Mouse (Mus musculus) G1E-ER4 (cell line): ENCODE data around the gene Erc2. TPM values are rescaled to one million over a fixed set of nuclear protein-coding genes. Genes with fewer than 3 reads are reported as not detected.

Experiments used
- GATA1 ChIP-seq: IDR thresholded peaks from one replicate; pipeline ENCODE4 v1.8.0; 2012; ENCODE audit warnings: low read length, inconsistent platforms
- polyA plus RNA-seq: library from polyadenylated mRNA; stranded (reverse); fragments of >175 nt; gene quantifications from 2 replicates; pipeline ENCODE4 v1.2.3, GENCODE M21; 2012

The Erc2 gene
- polyA plus RNA-seq, 1 experiment, result not detected

DNA sequence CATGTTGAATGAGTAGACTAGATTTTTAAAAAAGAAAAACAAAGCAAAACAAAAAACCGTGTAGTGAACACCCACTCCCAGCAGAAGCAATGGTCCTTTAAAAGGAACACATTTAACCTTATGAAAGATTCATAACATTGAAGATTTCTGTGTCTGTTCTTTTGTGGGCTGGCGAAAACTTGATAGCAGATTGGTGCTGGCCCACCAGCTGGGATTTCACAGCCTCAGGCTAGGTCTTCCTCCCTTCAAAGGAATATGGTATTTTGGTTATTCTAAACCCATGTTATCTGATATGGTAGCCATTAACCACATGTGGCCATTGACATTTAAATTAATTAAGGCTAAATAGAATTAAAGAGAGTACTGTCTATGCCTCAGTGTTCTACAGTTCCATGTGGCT, 205.9 kb downstream of the Erc2 start:
- TF ChIP-seq GATA1, result no peak

DNA sequence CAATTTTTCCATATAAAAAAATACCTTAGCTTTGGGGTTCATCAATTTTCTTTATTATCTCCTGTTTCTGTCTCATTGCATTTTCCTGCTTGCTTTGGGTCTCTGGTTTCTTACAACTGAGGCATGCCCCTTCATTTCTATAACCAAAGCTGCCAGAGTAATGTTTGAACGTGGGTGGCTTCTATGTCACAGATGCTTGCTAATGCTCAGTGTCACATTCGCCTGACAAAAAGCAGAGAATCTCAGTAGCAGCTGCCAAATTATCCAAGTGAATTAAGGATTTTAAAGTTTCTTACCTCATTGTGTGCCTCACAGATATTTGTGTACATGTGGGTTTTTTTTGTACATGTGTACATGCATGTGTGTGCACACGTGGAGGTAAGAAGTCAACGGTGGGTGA, 210.0 kb downstream of the Erc2 start:
- no peak for TF ChIP-seq GATA1

GRCm38 (mm10) chr14:27835351-27835750, 213.1 kb downstream of the Erc2 start:
- no peak for TF ChIP-seq GATA1

DNA sequence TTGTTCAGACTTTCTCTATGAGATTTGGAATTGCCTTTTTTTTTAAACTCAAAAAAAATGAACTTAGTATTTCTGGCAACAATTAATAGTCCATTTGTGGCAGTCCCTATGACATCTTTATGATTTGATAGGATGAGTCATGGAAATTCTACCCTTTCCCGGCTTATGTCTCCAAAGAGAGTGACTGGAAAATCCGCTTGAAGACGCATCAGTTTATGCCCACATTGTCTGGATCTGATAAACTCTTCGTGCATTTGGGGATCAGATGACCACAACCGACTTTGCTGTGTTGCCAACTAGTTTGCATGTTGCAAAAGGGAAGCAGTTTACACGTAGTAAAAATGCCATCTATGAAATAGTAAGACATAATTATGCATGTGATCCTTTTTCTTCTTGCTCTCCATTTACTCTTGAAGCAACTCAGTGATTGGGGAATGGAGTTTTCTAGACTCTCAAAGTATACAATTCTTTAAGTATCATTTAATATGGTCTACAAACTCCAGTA, 215.4 kb downstream of the Erc2 start:
- TF ChIP-seq GATA1, result no peak

- TF ChIP-seq GATA1, result no peak
Measured at GRCm38 (mm10) chr14:27840120-27840519, 217.9 kb downstream of the Erc2 start.

- no peak for TF ChIP-seq GATA1
Measured at GRCm38 (mm10) chr14:27846875-27847274, 224.6 kb downstream of the Erc2 start.

- no peak for TF ChIP-seq GATA1
Measured at GRCm38 (mm10) chr14:27847291-27847690, 225.1 kb downstream of the Erc2 start.

- no peak for TF ChIP-seq GATA1
Measured at GRCm38 (mm10) chr14:27851231-27851630, 229.0 kb downstream of the Erc2 start.

DNA sequence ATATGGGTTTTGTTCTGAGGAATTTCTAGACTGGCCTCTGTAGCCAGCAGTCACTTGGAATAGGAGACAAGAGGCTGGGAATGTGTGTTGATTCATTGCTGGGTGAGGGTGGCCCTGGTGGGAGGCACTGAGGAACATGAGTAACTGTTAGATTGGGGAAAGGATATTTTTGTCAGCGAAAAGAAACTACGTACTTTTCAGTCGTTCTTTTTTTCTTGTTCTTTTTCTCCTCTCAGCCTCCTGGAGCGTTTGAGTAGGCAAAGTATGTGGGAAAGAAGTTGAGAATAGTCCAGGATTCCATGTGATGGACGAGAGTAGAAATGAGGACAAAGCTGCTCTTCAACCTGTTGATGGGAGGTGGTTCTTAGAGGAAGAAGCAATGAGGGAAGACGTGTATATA, 230.4 kb downstream of the Erc2 start:
- no peak for TF ChIP-seq GATA1

DNA sequence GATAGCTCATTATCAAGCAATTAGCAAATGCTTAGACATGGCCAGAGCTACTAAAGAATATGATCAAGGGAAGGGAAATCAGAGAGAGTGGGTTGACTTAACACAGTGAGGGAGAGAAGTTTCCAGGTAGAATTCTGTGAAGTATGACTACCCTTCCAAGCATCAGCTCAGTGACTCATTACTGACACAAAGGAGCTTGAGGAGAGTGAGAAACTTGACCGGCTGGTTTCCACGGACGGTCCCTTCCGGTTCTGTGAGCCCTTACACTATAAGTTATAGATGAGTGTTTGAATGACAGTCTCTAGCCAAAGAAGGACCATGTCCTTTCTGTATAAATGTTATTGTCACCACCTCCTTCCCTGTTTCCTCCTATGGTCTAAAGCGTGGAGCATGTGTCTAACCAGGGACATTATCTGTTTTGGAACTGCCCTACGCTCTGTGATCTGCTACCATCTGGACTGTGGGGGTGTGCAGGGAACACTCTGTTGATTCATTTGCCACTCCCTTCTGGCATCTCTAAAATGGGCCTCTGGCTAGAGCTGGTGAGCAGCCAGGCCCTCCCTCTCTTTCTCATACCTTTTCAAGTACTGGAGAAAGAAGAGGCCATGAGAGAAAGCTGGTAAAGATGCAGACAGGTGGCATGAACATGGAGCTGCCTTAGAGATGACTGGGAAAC, 238.3 kb downstream of the Erc2 start:
- TF ChIP-seq GATA1, result no peak

DNA sequence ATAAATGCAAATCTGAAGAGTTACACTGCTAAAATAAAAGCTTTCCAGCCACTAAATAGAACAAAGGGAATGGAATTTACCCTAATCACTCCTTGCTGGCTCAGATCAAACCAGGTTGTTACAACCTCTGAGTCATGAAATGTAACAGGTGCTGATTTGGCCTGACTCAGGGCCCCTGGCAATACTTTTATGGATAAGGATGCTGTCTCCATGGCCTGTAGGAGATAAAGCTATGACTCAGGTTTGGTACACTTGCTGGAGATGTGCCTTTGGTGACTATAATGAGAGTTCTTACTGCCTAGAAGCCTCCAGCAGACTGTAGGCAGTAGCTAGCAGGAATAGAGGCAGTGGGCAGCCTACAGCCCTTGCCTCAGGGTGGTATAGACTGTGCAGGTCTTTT, 240.1 kb downstream of the Erc2 start:
- no peak for TF ChIP-seq GATA1

GRCm38 (mm10) chr14:27867386-27867785, 245.2 kb downstream of the Erc2 start:
- TF ChIP-seq GATA1, result no peak

GRCm38 (mm10) chr14:27873619-27874018, 251.4 kb downstream of the Erc2 start:
- TF ChIP-seq GATA1, result no peak

GRCm38 (mm10) chr14:27875991-27876411, 253.8 kb downstream of the Erc2 start:
- TF ChIP-seq GATA1, result no peak

- no peak for TF ChIP-seq GATA1
Measured at GRCm38 (mm10) chr14:27881972-27882371, 259.7 kb downstream of the Erc2 start.

GRCm38 (mm10) chr14:27887488-27887887, 265.3 kb downstream of the Erc2 start:
- TF ChIP-seq GATA1, result no peak

DNA sequence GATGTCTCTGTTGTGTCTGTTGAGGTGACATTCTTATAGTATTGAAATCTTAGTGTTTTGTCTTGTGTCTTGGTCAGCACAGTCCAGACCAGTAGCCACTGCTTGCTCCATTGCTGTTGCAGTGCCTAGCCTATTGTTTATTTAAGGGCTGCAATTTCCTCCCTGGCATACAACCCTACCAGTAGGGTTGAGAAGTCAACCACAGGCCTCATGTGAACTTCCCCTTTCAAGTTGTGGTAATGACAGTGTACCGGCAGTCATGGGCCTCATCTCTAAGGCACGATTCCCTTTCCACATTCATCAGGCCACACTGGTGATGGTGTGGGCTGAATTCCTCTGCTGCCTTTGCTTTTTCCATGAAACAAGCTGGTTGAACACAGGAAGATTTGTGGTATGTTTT, 267.4 kb downstream of the Erc2 start:
- TF ChIP-seq GATA1, result no peak
